ENCODE assay signal across 8 mouse cellular contexts in genomic region chr10:53436023-53436475, GRCm38 (mm10). TPM values are rescaled to one million over a fixed set of nuclear protein-coding genes. Genes with fewer than 3 reads are reported as not detected.
A peak's percentile ranks its signal among the peaks of the same experiment; 100 is the strongest.
DNase-seq lines count a peak whose midpoint lies in the region; ATAC-seq and TF ChIP-seq lines count a peak whose summit lies in the region.

No protein-coding gene starts in this region.

- H3K4me2 ChIP-seq in hindbrain, embryonic 11.5 days (replicated peaks; ENCODE audit: low read depth, low read length) = no peak overlapping the region
- H3K4me2 ChIP-seq in midbrain, embryonic 14.5 days (ENCODE audit: low read length) = no peak overlapping the region

- no peak overlapping the region for H3K9ac ChIP-seq in hindbrain, embryonic 11.5 days (ENCODE audit: low read depth, low read length)
- no peak overlapping the region for H3K9ac ChIP-seq in midbrain, embryonic 14.5 days (replicated peaks; ENCODE audit: low read length)

- peak overlapping the region; percentile 59; the same call in 1 of the 2 replicates for H3K27ac ChIP-seq in layer of hippocampus, adult 2 months
- no peak overlapping the region for H3K27ac ChIP-seq in hindbrain, embryonic 11.5 days (ENCODE audit: low read depth, low read length)
- H3K27ac ChIP-seq in midbrain, embryonic 14.5 days (replicated peaks; ENCODE audit: low read depth, low read length) = no peak overlapping the region

- H3K4me1 ChIP-seq in hindbrain, embryonic 11.5 days (replicated peaks; ENCODE audit: control insufficient read depth, insufficient read depth, low read length) = no peaks in the 10 kb centered on the region
- 0 out of 2 replicates have a peak, but pooled peaks cover 5% of the 10 kb centered on the region for H3K4me1 ChIP-seq in midbrain, embryonic 14.5 days (ENCODE audit: control insufficient read depth, insufficient read depth, low read length)

- H3K4me3 ChIP-seq in layer of hippocampus, adult 2 months = no peak overlapping the region
- no peak overlapping the region for H3K4me3 ChIP-seq in hindbrain, embryonic 11.5 days (ENCODE audit: low read depth, low read length)
- no peak overlapping the region for H3K4me3 ChIP-seq in midbrain, embryonic 14.5 days (replicated peaks; ENCODE audit: low read depth, low read length)

- H3K27me3 ChIP-seq in hindbrain, embryonic 11.5 days (ENCODE audit: control insufficient read depth, insufficient read depth, low read length) = no peaks in the 10 kb centered on the region
- no peaks in the 10 kb centered on the region for H3K27me3 ChIP-seq in midbrain, embryonic 14.5 days (ENCODE audit: control insufficient read depth, insufficient read depth, low read length)

- TF ChIP-seq CTCF in layer of hippocampus, adult 2 months (conservative IDR thresholded peaks at IDR 0.05) = no peak

- 67% methylated on average over 8 of the region's 8 CpGs for WGBS in hindbrain, embryonic 11.5 days
- 71% methylated on average over 8 of the region's 8 CpGs for WGBS in midbrain, embryonic 14.5 days

- H3K36me3 ChIP-seq in hindbrain, embryonic 11.5 days (ENCODE audit: control insufficient read depth, insufficient read depth, low read length) = no peaks in the 10 kb centered on the region
- no peaks in the 10 kb centered on the region for H3K36me3 ChIP-seq in midbrain, embryonic 14.5 days (ENCODE audit: control insufficient read depth, insufficient read depth, low read length)

- 0 out of 2 replicates have a peak, but pooled peaks have one; percentile 35 for ATAC-seq in hindbrain, embryonic 11.5 days (ENCODE audit: low FRiP score)
- peak; percentile 29; the same call in 1 of the 2 replicates for ATAC-seq in midbrain, embryonic 14.5 days (ENCODE audit: low FRiP score, low TSS enrichment)
- no peak for ATAC-seq in CD4-positive, CD25-positive, alpha-beta regulatory T cell, adult 4 months

- no peak for DNase-seq in layer of hippocampus, adult 2 months (ENCODE audit: low spot score in 2 of 2)
- DNase-seq in layer of hippocampus, adult 8-10 months (ENCODE audit: low spot score in 2 of 2) = no peak
- DNase-seq in cerebellum, adult 9-10 months = peak; percentile 18
- peak; percentile 13 for DNase-seq in hindbrain, embryonic 11.5 days (ENCODE audit: low spot score)
- no peak for DNase-seq in midbrain, embryonic 14.5 days
- DNase-seq in frontal cortex, adult 2 months (ENCODE audit: extremely low spot score in 1 of 2, low spot score in 1 of 2) = no peak
- no peak for DNase-seq in adipocyte (ENCODE audit: low spot score)

- no peaks in the 10 kb centered on the region for H3K9me3 ChIP-seq in hindbrain, embryonic 11.5 days (ENCODE audit: control insufficient read depth, low read length)
- H3K9me3 ChIP-seq in midbrain, embryonic 14.5 days (ENCODE audit: control insufficient read depth, low read length) = no peaks in the 10 kb centered on the region

RNA-seq across cellular contexts. Expression of gene Cep85l, which starts 56.3 kb away (rescaled TPM):
- total RNA-seq in layer of hippocampus, adult 2 months (2021) = 10 to 100 TPM; 22.8 to 25.1 TPM
- total RNA-seq in layer of hippocampus, adult 8-10 months (2022) = 10 to 100 TPM; 22.7 to 24.3 (median 23.8) TPM
- 5.8 and 13.0 TPM in 2 replicates for polyA plus RNA-seq in hindbrain, embryonic 11.5 days (2014; fragmentation: Nextera tagmentation; extraction: Ambion mirVana)
- 8.0 and 8.3 TPM in 2 replicates for polyA plus RNA-seq in midbrain, embryonic 14.5 days (2014; fragmentation: Nextera tagmentation; extraction: Ambion mirVana)
- polyA plus RNA-seq in CD4-positive, CD25-positive, alpha-beta regulatory T cell, adult 4 months (2017; shearing (Covaris generic)) = 1 to 10 TPM; 1.8 to 2.8 TPM
- 7.7 and 8.1 TPM in 2 replicates for polyA plus RNA-seq in frontal cortex, adult 2 months (2012; rRNA removed)

Comparison
In these comparisons a context has a peak if more than half of its experiments do, and no peak if none do; other contexts are left out.
1. DNase-seq: peak in cerebellum, adult 9-10 months (single experiment) and hindbrain, embryonic 11.5 days (single experiment); none in layer of hippocampus, adult 2 months (0 of 2), layer of hippocampus, adult 8-10 months (0 of 2), midbrain, embryonic 14.5 days (single experiment), frontal cortex, adult 2 months (0 of 2) and adipocyte (single experiment).